Mouse (Mus musculus) G1E (cell line): Measurements from ENCODE around the gene Gm49450.

Source experiments
- CTCF ChIP-seq: IDR thresholded peaks from 2 replicates; pipeline ENCODE4 v1.5.1; 2012; ENCODE audit warnings: low read depth, low read length, inconsistent platforms, mixed read lengths
- GATA1 ChIP-seq: IDR thresholded peaks from 2 replicates; pipeline ENCODE4 v1.6.1; 2012; ENCODE audit warnings: borderline replicate concordance, low read length, inconsistent platforms, mixed read lengths
- GATA2 ChIP-seq: IDR thresholded peaks from 2 replicates; pipeline ENCODE4 v1.6.1; 2012; ENCODE audit warnings: low read depth, low read length, inconsistent platforms, borderline replicate concordance
- POLR2AphosphoS5 ChIP-seq: IDR thresholded peaks from 2 replicates; pipeline ENCODE4 v1.6.1; 2012; ENCODE audit warnings: low read depth, low read length, inconsistent platforms; ENCODE audit not compliant: insufficient replicate concordance

GRCm38 (mm10) chr15:98948382-98948781 lies 5.0 kb downstream of the Gm49450 start:
- no peak for TF ChIP-seq CTCF
- no peak for TF ChIP-seq GATA1
- TF ChIP-seq POLR2AphosphoS5 = no peak
- TF ChIP-seq GATA2 = no peak
